Mouse (Mus musculus) left cerebral cortex, adult 2 months (tissue): Measurements from ENCODE around the gene Vmn2r50. TPM values are rescaled to one million over a fixed set of nuclear protein-coding genes. Genes with fewer than 3 reads are reported as not detected.
"Not testable (repeated sequence)": the region's sequence is repeated elsewhere in the genome, so short reads cannot be mapped to it uniquely, and the experiment has no call there.

Experiments used
- DNase-seq, 2 experiments: peaks; one replicate each; pipeline ENCODE4 v3.0.0; 2021 to 2022; ENCODE audit warnings: low spot score in 2 of 2, mixed read lengths in 1 of 2; ENCODE audit errors: extremely low spot score in 1 of 2
- H3K27ac ChIP-seq: fragments of 200-600 bp; 2 replicates; pipeline ENCODE4 v1.8.1; 2022
- H3K4me3 ChIP-seq: fragments of 200-600 bp; 2 replicates; pipeline ENCODE4 v1.8.1; 2022
- intact Hi-C: fragments of 180-260 bp; cut with DNase I; formaldehyde crosslinking; loops from one replicate; pipeline ENCODE4 v1.15.1; 2025
- long read RNA-seq, 2 experiments: library from polyadenylated mRNA; stranded (forward); transcript quantifications; one replicate each; pipeline ENCODE4 v2.0.0; 2021; ENCODE audit warnings: borderline mapping rate in 2 of 2
- total RNA-seq, 2 experiments: library from RNA; stranded (reverse); gene quantifications; 2 replicates each; pipeline ENCODE4 v1.2.3; 2021

Vmn2r50 gene
- total RNA-seq = not detected
- long read RNA-seq, experiment 1 = 0 reads
- long read RNA-seq, experiment 2 = 0 reads

DNA sequence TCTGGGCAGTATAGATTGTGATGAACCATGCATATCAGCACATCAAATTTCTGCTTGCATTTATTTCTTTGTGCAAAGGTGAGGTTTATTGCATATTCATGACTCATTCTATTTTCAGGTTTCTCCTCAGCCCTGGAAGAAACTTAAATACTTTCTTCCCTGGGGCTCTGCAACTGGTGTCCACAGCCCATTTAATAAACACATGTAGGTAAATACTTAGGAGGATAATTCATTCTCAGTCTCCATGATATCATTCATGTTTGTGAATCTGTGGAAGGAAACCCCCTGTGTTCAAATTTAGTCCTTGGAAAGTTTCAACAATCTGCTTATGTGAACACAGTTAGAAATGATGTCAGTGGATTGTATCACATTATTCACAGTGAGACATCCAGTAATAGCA, at the start of gene Vmn2r50:
Gene Vmn2r50, minus strand, starts transcription at position 101 of the 400 bp plus-strand sequence.
- H3K4me3 ChIP-seq, H3K27ac ChIP-seq, DNase-seq, intact Hi-C loops: not testable (repeated sequence)

DNA sequence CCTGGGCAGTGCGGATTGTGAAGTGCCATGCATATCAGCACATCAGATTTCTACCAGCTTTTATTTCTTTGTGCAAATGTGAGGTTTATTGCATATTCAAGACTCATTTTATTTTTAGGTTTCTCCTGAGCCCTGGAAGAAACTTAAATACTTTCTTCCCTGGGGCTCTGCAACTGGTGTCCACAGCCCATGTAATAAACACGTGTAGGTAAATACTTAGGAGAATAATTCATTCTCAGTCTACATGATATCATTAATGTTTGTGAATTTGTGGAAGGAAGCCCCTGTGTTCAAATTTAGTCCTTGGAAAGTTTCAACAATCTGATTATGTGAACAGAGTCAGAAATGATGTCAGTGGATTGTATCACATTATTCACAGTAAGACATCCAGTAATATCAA, 60.9 kb downstream of the Vmn2r50 start, which contains the start of gene Vmn2r49:
Gene Vmn2r49, minus strand, starts transcription at position 101 of the 400 bp plus-strand sequence.
- H3K4me3 ChIP-seq, intact Hi-C loops, H3K27ac ChIP-seq, DNase-seq: not testable (repeated sequence)

Other genes starting within 250 kb of the Vmn2r50 start
- not detected for gene Vmn2r47, start 212.0 kb downstream of the Vmn2r50 start, total RNA-seq
- gene Vmn2r48, start 99.7 kb downstream of the Vmn2r50 start, total RNA-seq = not detected
- not detected for gene Vmn2r49, start 61.0 kb downstream of the Vmn2r50 start, total RNA-seq
- not detected for gene Vmn2r51, start 52.4 kb upstream of the Vmn2r50 start, total RNA-seq
- gene Vmn2r52, start 123.3 kb upstream of the Vmn2r50 start, total RNA-seq = not detected
- gene Vmn1r66, start 224.7 kb upstream of the Vmn2r50 start, total RNA-seq = not detected